Mouse (Mus musculus) liver, embryonic 15.5 days (tissue): ENCODE measurements around the gene Mast3. TPM values are rescaled to one million over a fixed set of nuclear protein-coding genes. Genes with fewer than 3 reads are reported as not detected.

Experiments used
- ATAC-seq: fragments of 200-750 bp; cut with Nextera tagmentation; 2 replicates; pipeline ENCODE4 v1.8.0; 2017; ENCODE audit warnings: moderate number of reproducible peaks, mild to moderate bottlenecking, moderate library complexity; ENCODE audit not compliant: insufficient read depth
- H3K27ac ChIP-seq: fragments of 300-500 bp; sonication (generic); replicated peaks from 2 replicates; pipeline ENCODE4 v1.5.1; 2015; ENCODE audit warnings: mild to moderate bottlenecking, inconsistent platforms
- H3K27me3 ChIP-seq: fragments of 300-500 bp; sonication (generic); 2 replicates; pipeline ENCODE4 v1.6.1; 2015; ENCODE audit warnings: mild to moderate bottlenecking, inconsistent platforms
- H3K36me3 ChIP-seq: fragments of 300-500 bp; sonication (generic); replicated peaks from 2 replicates; pipeline ENCODE4 v1.6.1; 2015; ENCODE audit warnings: moderate library complexity, mild to moderate bottlenecking, inconsistent platforms
- H3K4me1 ChIP-seq: fragments of 300-500 bp; sonication (generic); replicated peaks from 2 replicates; pipeline ENCODE4 v1.6.1; 2015; ENCODE audit warnings: inconsistent platforms
- H3K4me2 ChIP-seq: fragments of 300-500 bp; sonication (generic); 2 replicates; pipeline ENCODE4 v1.6.1; 2015; ENCODE audit warnings: moderate library complexity, mild to moderate bottlenecking, inconsistent platforms
- H3K4me3 ChIP-seq: fragments of 300-500 bp; sonication (generic); replicated peaks from 2 replicates; pipeline ENCODE4 v1.5.1; 2015; ENCODE audit warnings: mild to moderate bottlenecking, inconsistent platforms
- H3K9ac ChIP-seq: fragments of 300-500 bp; sonication (generic); 2 replicates; pipeline ENCODE4 v1.6.1; 2015; ENCODE audit warnings: moderate library complexity, mild to moderate bottlenecking, inconsistent platforms
- H3K9me3 ChIP-seq: fragments of 300-500 bp; sonication (generic); replicated peaks from 2 replicates; pipeline ENCODE4 v1.6.1; 2016; ENCODE audit warnings: inconsistent platforms
- WGBS: fragments of 180-500 bp; shearing (Covaris S2); methylation state at CpG from one replicate; pipeline ENCODE4 v1.1.7; 2015; ENCODE audit warnings: mixed read lengths; ENCODE audit not compliant: insufficient replicate concordance; 5-methylcytosine and 5-hydroxymethylcytosine counted together
- polyA plus RNA-seq: library from polyadenylated mRNA; unstranded; fragments of >200 nt; fragmentation: Nextera tagmentation; extraction: Ambion mirVana; gene quantifications from 2 replicates; pipeline ENCODE4 v1.2.1, GENCODE M21; 2015

The Mast3 gene
- polyA plus RNA-seq, 1 experiment from 2014 or later, result 6.7 TPM

DNA sequence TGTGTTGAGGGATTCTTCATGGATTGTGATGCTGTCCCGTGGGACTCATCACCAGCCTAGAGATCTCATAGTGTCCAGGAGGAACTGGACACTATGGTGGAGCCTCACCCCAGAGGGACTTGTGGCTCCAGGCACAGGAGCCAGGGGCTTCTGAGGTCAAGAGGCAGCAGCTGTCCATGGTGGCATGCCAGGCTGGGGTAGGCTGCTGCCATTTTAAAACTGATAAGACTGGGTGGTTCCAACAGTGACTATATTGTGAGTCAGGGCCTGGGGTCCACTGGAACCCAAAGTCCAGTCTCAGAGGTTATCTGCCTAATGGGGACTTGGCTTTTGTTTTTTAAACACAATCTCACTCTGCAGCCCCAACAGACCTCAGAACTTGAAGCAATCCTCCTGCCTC lies 3.0 kb downstream of the Mast3 start:
- H3K4me1 ChIP-seq, result peaks cover 80% of the 10 kb centered on the region
- no peaks in the 10 kb centered on the region for H3K36me3 ChIP-seq
- 66% methylated on average over 1 of the region's 1 CpGs for WGBS
- no peak overlapping the region for H3K9ac ChIP-seq
- H3K4me2 ChIP-seq, result no peak overlapping the region
- no peak for ATAC-seq
- H3K27me3 ChIP-seq, result peaks cover 66% of the 10 kb centered on the region
- H3K4me3 ChIP-seq, result no peak overlapping the region
- no peak overlapping the region for H3K27ac ChIP-seq
- no peaks in the 10 kb centered on the region for H3K9me3 ChIP-seq

DNA sequence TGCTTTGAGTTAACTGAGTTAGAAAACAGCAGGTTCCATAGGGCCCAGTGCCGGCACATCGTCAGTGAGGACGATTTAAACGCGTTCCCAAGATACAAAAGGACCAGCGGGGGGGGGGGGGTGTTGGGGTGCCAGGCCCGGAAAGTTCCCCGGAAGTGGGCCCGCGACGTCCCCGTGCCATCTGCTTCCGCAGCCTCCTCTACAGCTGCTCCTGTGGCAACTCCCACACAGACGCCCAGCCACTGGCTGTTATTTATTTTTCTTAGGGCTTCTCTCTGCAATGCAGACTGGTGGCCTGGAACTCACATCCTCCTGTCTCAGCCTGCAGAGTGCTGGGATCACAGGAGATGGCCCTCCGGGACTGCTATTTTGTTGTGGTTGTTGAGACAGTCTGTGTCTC lies 3.7 kb downstream of the Mast3 start:
- ATAC-seq, result no peak
- H3K4me1 ChIP-seq, result peaks cover 80% of the 10 kb centered on the region
- no peak overlapping the region for H3K4me2 ChIP-seq
- 27% methylated on average over 15 of the region's 15 CpGs for WGBS
- H3K36me3 ChIP-seq, result no peaks in the 10 kb centered on the region
- H3K9me3 ChIP-seq, result no peaks in the 10 kb centered on the region
- H3K4me3 ChIP-seq, result no peak overlapping the region
- H3K9ac ChIP-seq, result no peak overlapping the region
- H3K27ac ChIP-seq, result no peak overlapping the region
- H3K27me3 ChIP-seq, result peaks cover 70% of the 10 kb centered on the region

GRCm38 (mm10) chr8:70800648-70801047 lies 4.2 kb downstream of the Mast3 start:
- H3K4me3 ChIP-seq, result no peak overlapping the region
- no peaks in the 10 kb centered on the region for H3K9me3 ChIP-seq
- no peaks in the 10 kb centered on the region for H3K36me3 ChIP-seq
- H3K4me1 ChIP-seq, result peaks cover 80% of the 10 kb centered on the region
- H3K9ac ChIP-seq, result no peak overlapping the region
- H3K4me2 ChIP-seq, result no peak overlapping the region
- peaks cover 70% of the 10 kb centered on the region for H3K27me3 ChIP-seq
- H3K27ac ChIP-seq, result no peak overlapping the region
- 56% methylated on average over 10 of the region's 10 CpGs for WGBS
- ATAC-seq, result no peak

DNA sequence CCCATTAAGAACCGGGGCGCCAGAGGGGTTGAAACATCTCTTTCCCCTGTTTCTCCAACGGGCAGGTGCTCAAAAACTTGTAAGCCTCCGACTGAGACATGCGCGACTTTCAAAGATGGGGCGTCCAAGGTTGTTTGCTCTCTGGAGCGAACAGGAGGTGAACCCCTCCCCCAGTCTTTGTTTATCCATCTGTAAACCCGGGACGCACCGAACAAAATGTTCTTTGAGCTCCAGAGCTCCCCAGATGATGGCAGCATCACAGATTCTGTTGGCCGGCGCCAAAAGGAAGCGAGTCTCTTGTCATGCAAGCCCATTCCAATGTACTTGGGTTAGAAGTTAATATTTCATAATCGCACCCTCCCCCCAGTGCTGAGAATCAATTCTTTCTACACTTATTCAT lies 6.6 kb downstream of the Mast3 start:
- no peaks in the 10 kb centered on the region for H3K36me3 ChIP-seq
- ATAC-seq, result no peak
- peak overlapping the region; percentile 58 for H3K27ac ChIP-seq
- H3K4me2 ChIP-seq, result peak overlapping the region; percentile 92
- H3K4me3 ChIP-seq, result peak overlapping the region; percentile 64
- peaks cover 77% of the 10 kb centered on the region for H3K27me3 ChIP-seq
- H3K9me3 ChIP-seq, result no peaks in the 10 kb centered on the region
- 16% methylated on average over 15 of the region's 15 CpGs for WGBS
- peaks cover 65% of the 10 kb centered on the region for H3K4me1 ChIP-seq
- H3K9ac ChIP-seq, result no peak overlapping the region; the same call in 1 of the 2 replicates

DNA sequence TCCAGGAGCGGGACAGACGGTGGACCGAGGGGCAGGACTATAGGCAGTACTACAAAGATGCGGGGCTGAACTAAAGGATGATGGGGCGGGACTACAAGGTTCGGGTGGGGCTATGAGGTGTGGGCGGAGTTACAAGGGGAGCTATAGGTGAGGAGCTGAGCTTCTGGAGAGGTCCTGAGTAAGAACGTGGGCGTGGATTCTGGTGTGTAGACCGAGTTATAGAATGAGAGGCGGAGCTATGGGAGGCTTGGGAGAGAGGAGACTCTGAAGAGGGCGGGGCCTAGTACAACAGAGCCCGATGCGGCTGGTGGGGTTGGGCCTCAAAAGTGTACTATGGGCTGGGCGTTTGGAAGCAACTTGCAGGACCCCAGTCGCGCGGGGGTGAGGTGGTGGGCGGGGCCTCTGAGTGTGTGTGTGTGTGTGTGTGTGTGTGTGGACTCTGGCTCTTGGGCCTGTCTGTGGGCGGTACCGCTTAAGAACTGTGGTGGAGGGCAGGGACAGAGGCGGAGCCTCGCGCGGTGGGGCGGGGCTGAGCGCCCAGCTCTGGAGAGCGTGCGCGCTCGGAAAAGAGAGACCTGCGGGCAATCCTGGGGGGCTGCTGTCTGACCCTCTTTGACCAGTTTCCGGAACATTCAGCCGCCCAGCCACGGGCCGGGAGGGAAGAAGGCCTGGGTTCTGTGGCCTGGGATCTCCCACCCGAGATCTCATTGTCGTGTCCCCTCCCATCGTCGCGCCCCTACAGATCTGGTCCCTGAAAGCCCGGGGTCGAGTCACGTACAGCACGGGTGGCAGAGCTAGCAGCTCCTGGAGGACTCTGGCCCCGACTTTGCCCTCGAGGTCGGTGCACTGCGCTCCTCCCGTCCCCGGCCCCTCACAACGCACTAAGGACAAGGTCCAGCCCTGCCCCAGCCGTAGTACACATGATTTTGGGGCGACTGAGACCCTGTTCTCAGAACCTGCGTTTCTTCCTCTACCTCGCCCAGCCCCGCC lies 7.5 kb downstream of the Mast3 start:
- peak overlapping the region; percentile 63 for H3K9ac ChIP-seq
- peaks cover 2% of the 10 kb centered on the region; the same call in 1 of the 2 replicates for H3K9me3 ChIP-seq
- 1% methylated on average over 56 of the region's 57 CpGs for WGBS
- peaks cover 66% of the 10 kb centered on the region for H3K4me1 ChIP-seq
- H3K36me3 ChIP-seq, result no peaks in the 10 kb centered on the region
- H3K4me2 ChIP-seq, result peak overlapping the region; percentile 92
- H3K4me3 ChIP-seq, result peak overlapping the region; percentile 64
- H3K27ac ChIP-seq, result peak overlapping the region; percentile 58; the same call in 1 of the 2 replicates
- peaks cover 83% of the 10 kb centered on the region for H3K27me3 ChIP-seq
- peak; percentile 82 for ATAC-seq

- peak overlapping the region; percentile 39 for H3K27ac ChIP-seq
- 5% methylated on average over 54 of the region's 54 CpGs for WGBS
- peaks cover 66% of the 10 kb centered on the region for H3K4me1 ChIP-seq
- no peaks in the 10 kb centered on the region for H3K36me3 ChIP-seq
- peak overlapping the region; percentile 92 for H3K4me2 ChIP-seq
- peaks cover 3% of the 10 kb centered on the region; the same call in 1 of the 2 replicates for H3K9me3 ChIP-seq
- H3K9ac ChIP-seq, result peak overlapping the region; percentile 63
- no peak for ATAC-seq
- peak overlapping the region; percentile 64 for H3K4me3 ChIP-seq
- peaks cover 79% of the 10 kb centered on the region for H3K27me3 ChIP-seq
Observed at GRCm38 (mm10) chr8:70796403-70797080, 8.3 kb downstream of the Mast3 start.

DNA sequence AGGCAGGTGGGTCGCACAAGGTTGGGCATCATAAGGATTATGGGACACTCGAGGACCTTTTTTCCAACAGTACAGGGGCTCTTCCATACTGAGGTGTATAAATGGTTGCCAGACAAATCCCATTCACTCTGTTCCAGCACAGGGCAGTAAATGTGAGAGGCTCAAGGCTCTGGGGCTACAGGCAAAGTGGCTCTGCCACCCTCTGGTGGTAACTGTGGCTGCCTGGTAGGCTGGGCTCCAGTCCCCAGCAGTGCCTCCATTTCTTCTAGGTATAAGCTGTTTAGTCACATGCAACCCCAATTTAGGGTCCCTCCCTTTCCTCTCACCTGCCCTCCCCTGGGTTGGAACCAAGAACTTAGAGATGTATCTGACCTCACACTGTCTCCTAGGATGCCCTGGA lies 9.5 kb downstream of the Mast3 start:
- H3K27me3 ChIP-seq, result peaks cover 69% of the 10 kb centered on the region
- no peak overlapping the region for H3K4me3 ChIP-seq
- ATAC-seq, result no peak
- H3K9ac ChIP-seq, result no peak overlapping the region
- H3K36me3 ChIP-seq, result no peaks in the 10 kb centered on the region
- WGBS, result 62% methylated on average over 2 of the region's 2 CpGs
- H3K4me1 ChIP-seq, result peaks cover 69% of the 10 kb centered on the region
- no peak overlapping the region for H3K27ac ChIP-seq
- H3K4me2 ChIP-seq, result no peak overlapping the region
- H3K9me3 ChIP-seq, result peaks cover 3% of the 10 kb centered on the region; the same call in 1 of the 2 replicates

- Histone ChIP-seq H3K36me3 (peaks cover 8% of the 10 kb centered on the region), H3K9ac (no peak overlapping the region), H3K4me1 (peaks cover 80% of the 10 kb centered on the region), H3K9me3 (peaks cover 3% of the 10 kb centered on the region; the same call in 1 of the 2 replicates), H3K27ac (no peak overlapping the region), H3K4me2 (no peak overlapping the region), H3K27me3 (peaks cover 57% of the 10 kb centered on the region), H3K4me3 (no peak overlapping the region)
- 60% methylated on average over 2 of the region's 2 CpGs for WGBS
- ATAC-seq, result no peak
Observed at GRCm38 (mm10) chr8:70794215-70794614, 10.6 kb downstream of the Mast3 start.

GRCm38 (mm10) chr8:70792700-70793099 lies 12.2 kb downstream of the Mast3 start:
- Histone ChIP-seq H3K4me1 (peaks cover 86% of the 10 kb centered on the region), H3K9ac (no peak overlapping the region), H3K9me3 (peaks cover 3% of the 10 kb centered on the region; the same call in 1 of the 2 replicates), H3K4me2 (peak overlapping the region; percentile 93), H3K36me3 (peaks cover 23% of the 10 kb centered on the region), H3K4me3 (peak overlapping the region; percentile 72), H3K27me3 (peaks cover 42% of the 10 kb centered on the region), H3K27ac (peak overlapping the region; percentile 45; the same call in 1 of the 2 replicates)
- WGBS, result 1% methylated on average over 20 of the region's 20 CpGs
- peak; percentile 0; the same call in 1 of the 2 replicates for ATAC-seq

DNA sequence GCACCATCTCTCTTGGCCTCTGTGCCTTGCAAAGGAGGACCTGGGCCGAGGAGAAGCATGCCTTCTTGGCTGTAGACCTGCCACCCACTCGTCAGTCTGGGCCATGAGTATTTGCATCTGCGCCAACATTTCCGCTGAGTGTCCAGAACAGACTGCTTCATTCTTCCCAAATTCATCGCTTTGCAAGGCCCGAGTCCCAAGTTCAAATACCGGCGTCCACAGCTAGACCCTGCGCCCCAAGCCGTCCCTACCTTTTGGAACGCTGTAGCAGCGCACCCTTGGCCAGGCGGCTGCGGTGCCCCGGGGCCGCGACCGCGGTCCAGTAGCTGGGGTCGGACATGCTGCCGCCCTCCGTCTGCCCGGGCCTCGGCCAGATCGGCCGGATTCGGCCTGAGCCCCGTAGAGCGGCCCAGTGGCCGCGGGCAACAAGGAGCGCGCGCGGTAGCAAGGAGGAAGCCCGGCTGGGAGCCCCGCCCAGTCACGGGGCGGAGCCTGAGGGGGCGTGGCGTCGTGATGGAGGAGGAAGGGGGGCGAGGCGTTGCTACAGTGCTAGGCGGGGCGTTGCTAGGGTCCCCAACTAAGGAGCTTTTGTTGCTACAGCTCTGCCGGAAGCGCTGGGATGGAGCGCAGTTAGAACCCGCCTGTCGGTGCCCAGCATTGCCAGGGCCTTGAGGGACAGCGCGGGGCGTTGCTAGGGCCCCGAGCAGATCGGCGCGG lies 12.7 kb downstream of the Mast3 start:
- Histone ChIP-seq H3K27ac (peak overlapping the region; percentile 80), H3K4me3 (peak overlapping the region; percentile 72), H3K9me3 (peaks cover 3% of the 10 kb centered on the region; the same call in 1 of the 2 replicates), H3K36me3 (peaks cover 28% of the 10 kb centered on the region), H3K4me1 (peaks cover 85% of the 10 kb centered on the region), H3K9ac (peak overlapping the region; percentile 89), H3K27me3 (peaks cover 36% of the 10 kb centered on the region), H3K4me2 (peak overlapping the region; percentile 93)
- under 1% methylated on average over 58 of the region's 58 CpGs for WGBS
- ATAC-seq, result peak; percentile 39
